Mouse (Mus musculus) gastrocnemius, postnatal 10 days (tissue): Measurements from ENCODE around the gene Cdk8. TPM values are rescaled to one million over a fixed set of nuclear protein-coding genes. Genes with fewer than 3 reads are reported as not detected.

Source experiments
- DNase-seq: peaks from one replicate; pipeline ENCODE4 v3.0.0; 2021; ENCODE audit warnings: mixed read lengths
- total RNA-seq, 2 experiments: library from RNA; stranded (reverse); gene quantifications; 2 replicates each; pipeline ENCODE4 v1.2.3; 2021

The Cdk8 gene
- total RNA-seq, 2 experiments from 2014 or later, result 20.5 to 27.2 TPM

DNA sequence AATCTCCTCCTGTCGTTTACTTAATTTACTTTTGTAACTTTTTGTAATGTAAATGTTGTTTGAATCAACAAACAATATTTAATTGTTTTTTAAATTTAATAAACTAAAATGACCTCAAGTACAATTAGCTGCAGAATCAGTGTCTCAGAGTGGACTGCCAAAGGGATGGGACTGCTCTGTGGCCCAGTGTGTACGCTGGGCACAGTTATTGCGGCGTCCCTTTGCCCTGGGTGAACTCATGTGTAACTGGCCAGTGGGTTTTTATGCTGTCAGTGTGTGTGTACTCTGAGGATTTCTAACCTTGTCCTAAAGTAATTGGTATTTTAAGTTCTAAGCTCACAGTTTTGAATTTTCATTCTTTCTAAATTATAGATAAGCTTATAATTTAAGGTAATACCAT is 46.5 kb downstream of the Cdk8 start:
- DNase-seq, result no peak

GRCm38 (mm10) chr5:146280012-146280411 is 49.0 kb downstream of the Cdk8 start:
- DNase-seq, result no peak

- no peak for DNase-seq
These were observed 50.3 kb downstream of the Cdk8 start for GRCm38 (mm10) chr5:146281241-146281818.

- no peak for DNase-seq
These were observed 51.0 kb downstream of the Cdk8 start for GRCm38 (mm10) chr5:146281884-146282579.

DNA sequence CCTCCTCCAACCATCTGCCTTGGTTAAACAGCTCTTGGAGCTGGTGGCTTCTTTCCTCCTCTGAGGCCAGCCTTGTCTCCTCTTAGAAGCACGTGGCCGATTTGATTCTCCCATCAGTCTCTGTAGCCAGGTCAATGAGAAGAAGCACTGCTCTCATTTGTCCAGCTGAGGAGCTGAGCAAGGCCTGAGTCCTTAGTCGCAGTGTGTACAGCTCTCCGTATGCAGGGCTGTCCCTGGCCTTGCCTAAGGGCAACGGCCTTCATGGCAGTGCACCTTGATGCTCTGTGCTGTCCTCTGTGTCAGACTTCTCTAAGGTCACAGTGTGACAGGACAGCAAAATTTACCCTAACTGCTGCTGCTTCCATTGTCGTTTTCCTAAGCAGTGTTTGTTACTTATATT is 52.9 kb downstream of the Cdk8 start:
- no peak for DNase-seq

DNA sequence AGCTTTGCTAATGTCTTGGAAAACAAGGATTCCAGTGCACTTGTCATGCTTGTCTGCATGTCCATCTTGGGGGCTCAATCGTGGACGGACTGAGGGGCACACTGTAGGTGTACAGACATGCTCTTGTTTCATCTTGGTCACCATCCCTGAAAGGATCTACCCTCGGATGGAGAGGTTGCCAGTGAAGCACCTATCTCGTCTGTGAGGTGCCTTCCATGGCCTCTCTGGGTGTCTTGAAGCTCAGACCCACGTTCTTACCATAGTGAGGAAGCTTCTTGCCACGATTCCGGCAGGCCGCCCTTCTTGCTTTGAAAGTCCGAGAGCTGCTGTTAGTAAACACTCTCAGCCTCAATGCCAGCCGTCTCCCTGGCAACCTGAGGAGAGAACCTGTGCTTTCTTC is 56.4 kb downstream of the Cdk8 start:
- DNase-seq, result no peak

GRCm38 (mm10) chr5:146288048-146288501 is 57.0 kb downstream of the Cdk8 start:
- DNase-seq, result no peak

GRCm38 (mm10) chr5:146289921-146290320 is 58.9 kb downstream of the Cdk8 start:
- no peak for DNase-seq

- no peak for DNase-seq
These were observed 59.4 kb downstream of the Cdk8 start for GRCm38 (mm10) chr5:146290446-146290845.

DNA sequence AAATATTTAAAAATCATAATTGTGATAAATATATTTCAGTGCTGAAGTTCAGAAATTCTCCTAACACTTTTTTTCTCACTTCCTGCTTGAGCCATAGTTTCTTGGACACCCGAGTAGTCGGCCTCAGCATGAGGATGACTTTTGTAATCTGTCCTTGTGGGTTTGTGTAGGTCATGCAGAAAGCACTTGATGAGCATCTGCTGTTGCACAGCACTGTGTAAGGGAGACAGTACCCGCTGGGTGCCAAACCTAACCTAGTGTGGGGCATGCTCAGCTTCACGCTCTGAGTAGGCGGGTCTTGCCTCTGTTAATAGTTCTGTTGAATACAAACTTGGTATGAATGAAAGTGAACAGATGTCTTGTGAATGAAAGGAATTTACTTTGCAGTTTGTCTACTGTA is 60.5 kb downstream of the Cdk8 start:
- no peak for DNase-seq

DNA sequence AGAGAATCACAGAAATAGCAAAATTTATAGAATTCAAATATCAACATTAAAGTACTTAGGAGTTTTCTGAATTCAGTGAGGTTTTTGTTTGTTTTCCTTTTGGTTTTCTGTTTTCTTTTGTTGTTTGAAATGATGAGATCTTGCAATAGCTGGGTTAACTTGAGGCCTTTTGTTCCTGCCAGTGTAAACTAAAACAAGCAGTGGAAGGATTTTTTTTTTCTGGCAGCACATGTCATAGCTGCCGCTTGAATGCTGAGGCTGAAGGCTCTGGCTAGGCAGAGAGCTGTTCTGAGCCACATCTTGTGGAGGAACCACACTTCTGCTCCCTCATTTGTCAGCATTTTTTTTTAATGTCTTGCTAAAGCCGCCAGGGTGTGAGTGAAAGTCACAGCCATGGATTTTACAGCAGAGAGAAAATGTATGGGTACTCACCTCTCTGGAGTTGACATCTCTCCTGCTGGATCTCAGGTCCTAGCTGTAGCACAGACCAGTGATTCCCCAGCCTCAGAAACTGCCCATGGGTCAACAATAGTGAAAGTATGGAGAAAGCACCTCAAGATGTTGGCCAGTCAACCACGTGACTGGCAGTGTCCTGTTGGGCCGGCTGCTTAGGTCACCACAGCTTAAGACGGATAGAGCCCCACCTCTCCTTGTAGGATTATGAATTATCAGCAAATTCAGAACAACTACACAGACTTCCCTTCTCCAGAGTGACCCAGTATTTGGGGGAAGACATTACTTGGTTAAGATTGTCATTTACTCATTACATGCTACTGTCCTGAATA is 62.1 kb downstream of the Cdk8 start:
- DNase-seq, result no peak

DNA sequence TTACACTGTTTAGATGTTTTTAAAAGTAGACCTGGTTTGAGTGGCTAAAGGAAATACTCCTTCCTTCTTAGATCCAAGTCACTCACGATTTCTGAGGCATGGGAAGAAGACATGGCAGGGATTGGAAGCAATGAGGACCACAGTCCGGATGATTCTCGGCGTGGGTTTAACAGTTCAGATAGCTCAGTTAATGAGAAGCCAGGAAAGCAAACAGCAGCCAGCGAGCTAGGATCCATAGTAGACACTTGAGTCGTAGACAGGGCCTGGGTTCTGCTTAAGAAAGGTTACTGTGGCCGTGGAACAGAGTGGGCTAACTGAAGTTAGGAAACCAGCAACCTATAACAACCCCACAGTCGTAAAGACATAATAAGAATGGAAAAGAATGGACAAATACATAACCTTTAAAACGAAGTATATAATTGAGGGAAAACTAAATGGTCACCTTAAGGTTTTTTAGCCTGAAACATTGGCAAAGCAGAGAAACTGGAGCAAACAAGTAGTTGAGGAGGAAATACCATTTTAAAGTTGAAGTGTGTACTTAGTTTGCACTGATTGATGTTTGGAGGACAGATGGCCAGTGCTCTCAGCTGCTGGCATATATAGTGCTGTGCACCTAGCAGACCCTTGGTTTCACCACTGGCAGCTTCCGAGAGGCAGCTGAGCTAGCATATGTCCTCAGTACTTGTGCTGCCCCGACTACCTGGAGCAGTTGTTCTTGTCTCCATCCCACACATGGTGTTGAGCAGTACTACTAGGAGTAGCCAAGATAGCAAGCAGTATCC is 63.1 kb downstream of the Cdk8 start:
- no peak for DNase-seq

GRCm38 (mm10) chr5:146294834-146295233 is 63.8 kb downstream of the Cdk8 start:
- DNase-seq, result no peak

- no peak for DNase-seq
These were observed 67.9 kb downstream of the Cdk8 start for GRCm38 (mm10) chr5:146298807-146299519.

GRCm38 (mm10) chr5:146299520-146299870 is 68.5 kb downstream of the Cdk8 start:
- DNase-seq, result peak; percentile 61

DNA sequence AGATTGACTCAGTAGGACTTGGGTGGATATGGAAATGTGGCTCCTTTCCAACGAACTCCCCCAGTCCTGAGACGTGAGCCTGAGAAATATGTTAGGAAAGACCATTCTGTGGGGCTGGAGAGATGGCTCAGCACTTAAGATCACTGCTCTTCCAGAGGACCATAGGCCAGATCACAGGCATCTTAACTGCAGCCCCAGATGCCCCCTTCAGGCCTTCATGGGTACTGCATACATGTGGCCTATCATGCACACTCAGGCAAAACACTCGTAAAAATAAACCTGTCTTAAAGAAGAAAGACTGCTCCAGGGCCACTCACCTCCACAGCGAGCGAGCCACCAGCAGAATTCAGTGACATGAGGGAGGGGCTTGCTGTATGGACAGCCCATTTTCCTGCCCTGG is 72.4 kb downstream of the Cdk8 start:
- DNase-seq, result peak; percentile 78

GRCm38 (mm10) chr5:146307046-146307743 is 76.2 kb downstream of the Cdk8 start:
- DNase-seq, result no peak

DNA sequence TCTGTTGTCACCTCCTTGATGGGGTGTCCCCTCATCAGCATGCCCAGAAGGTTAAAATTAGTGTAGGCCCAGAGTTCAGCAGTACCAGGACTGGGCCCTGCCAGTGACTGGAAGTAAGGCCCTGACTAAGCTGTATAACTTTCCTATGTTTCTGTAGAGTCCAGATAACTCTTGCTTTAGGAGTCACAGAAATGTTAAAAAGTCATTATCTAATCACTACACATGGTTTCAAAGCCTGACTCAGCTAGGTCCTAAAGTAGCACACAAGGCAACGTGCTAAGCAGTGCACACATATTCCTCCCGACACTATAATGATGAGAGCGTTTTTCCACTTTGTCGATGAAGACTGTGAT is 76.7 kb downstream of the Cdk8 start:
- DNase-seq, result no peak

DNA sequence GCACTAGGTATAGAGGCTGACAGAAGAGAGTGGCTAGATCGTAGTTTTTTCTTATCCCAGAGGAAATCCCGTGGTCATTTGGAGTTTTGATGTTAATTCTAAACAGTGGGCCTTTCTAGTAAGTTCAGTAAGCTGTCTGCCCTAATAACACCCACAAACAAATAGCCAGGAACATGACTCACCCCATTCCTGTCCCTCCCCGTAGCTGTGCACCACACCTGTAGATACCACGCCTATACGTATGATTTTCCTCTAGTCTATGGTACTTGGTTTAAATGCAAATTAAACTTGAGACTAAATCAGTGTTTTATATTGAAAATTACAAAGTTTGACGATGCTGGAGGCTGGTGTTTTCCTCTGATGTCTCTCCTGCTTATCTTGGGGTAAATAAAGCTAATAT is 83.5 kb downstream of the Cdk8 start:
- DNase-seq, result no peak

- DNase-seq, result no peak
These were observed 84.4 kb downstream of the Cdk8 start for GRCm38 (mm10) chr5:146315268-146315921.

GRCm38 (mm10) chr5:146316316-146316715 is 85.3 kb downstream of the Cdk8 start:
- DNase-seq, result no peak
